Mouse (Mus musculus) heart, adult 2 months (tissue): ENCODE data around the gene Ccp110. TPM values are rescaled to one million over a fixed set of nuclear protein-coding genes. Genes with fewer than 3 reads are reported as not detected.

Source experiments
- DNase-seq, 2 experiments: peaks; one replicate each; pipeline ENCODE4 v3.0.0; 2021
- H3K27ac ChIP-seq: fragments of 200-600 bp; 2 replicates; pipeline ENCODE4 v1.8.1; 2022
- H3K27me3 ChIP-seq: fragments of 200-500 bp; 2 replicates; pipeline ENCODE4 v1.6.1; 2012; ENCODE audit warnings: mild to moderate bottlenecking, low read length, inconsistent platforms, mixed read lengths; ENCODE audit not compliant: control insufficient read depth, insufficient read depth
- H3K36me3 ChIP-seq: fragments of 200-500 bp; 2 replicates; pipeline ENCODE4 v1.6.1; 2012; ENCODE audit warnings: low read length, inconsistent platforms; ENCODE audit not compliant: control insufficient read depth, insufficient read depth
- H3K4me1 ChIP-seq: fragments of 200-500 bp; 2 replicates; pipeline ENCODE4 v1.6.1; 2011; ENCODE audit warnings: low read length; ENCODE audit not compliant: control insufficient read depth, insufficient read depth
- H3K4me3 ChIP-seq: fragments of 200-600 bp; 2 replicates; pipeline ENCODE4 v1.8.1; 2022
- H3K79me2 ChIP-seq: fragments of 200-500 bp; replicated peaks from 2 replicates; pipeline ENCODE4 v1.6.1; 2012; ENCODE audit warnings: mild to moderate bottlenecking, inconsistent platforms, low read length, moderate library complexity, mixed read lengths; ENCODE audit not compliant: control insufficient read depth, insufficient read depth
- H3K9ac ChIP-seq: fragments of 200-500 bp; 2 replicates; pipeline ENCODE4 v1.6.1; 2012; ENCODE audit warnings: low read depth, mild to moderate bottlenecking, control low read depth, inconsistent platforms, low read length, mixed read lengths
- CTCF ChIP-seq: fragments of 200-600 bp; IDR thresholded peaks from 2 replicates; pipeline ENCODE4 v1.8.1; 2022; ENCODE audit warnings: antibody characterized with exemption, mild to moderate bottlenecking, moderate library complexity
- EP300 ChIP-seq: fragments of 200-500 bp; IDR thresholded peaks from 2 replicates; pipeline ENCODE4 v1.6.1; 2011; ENCODE audit warnings: low read depth, low read length, control low read depth; ENCODE audit not compliant: insufficient read depth
- POLR2A ChIP-seq: fragments of 200-500 bp; IDR thresholded peaks from 2 replicates; pipeline ENCODE4 v1.6.1; 2011; ENCODE audit warnings: mild to moderate bottlenecking, low read depth, low read length, control low read depth; ENCODE audit not compliant: insufficient read depth
- WGBS: fragments of 180-500 bp; shearing (Covaris S2); methylation state at CpG from one replicate; pipeline ENCODE4 v1.1.7; 2018; 5-methylcytosine and 5-hydroxymethylcytosine counted together
- intact Hi-C: fragments of 180-260 bp; cut with DNase I; formaldehyde crosslinking; loops from one replicate; pipeline ENCODE4 v1.15.1; 2025
- long read RNA-seq: library from polyadenylated mRNA; stranded (forward); transcript quantifications from one replicate; pipeline ENCODE4 v2.0.0, GENCODE M21; 2021
- polyA plus RNA-seq: library from polyadenylated mRNA; depleted of rRNA; stranded (reverse); fragments of >200 nt; gene quantifications from 2 replicates; pipeline ENCODE4 v1.2.3, GENCODE M21; 2012; rRNA removed
- total RNA-seq, 2 experiments: library from RNA; stranded (reverse); gene quantifications; 2 replicates each; pipeline ENCODE4 v1.2.3; 2021

The Ccp110 gene
- total RNA-seq (1 to 10 TPM; 1.5 to 1.6 TPM), polyA plus RNA-seq (1.4 and 2.0 TPM in 2 replicates)
- long read RNA-seq, partial matches to known transcripts = 1 of 1 reads
- long read RNA-seq, other reads (novel, unspliced or antisense) = 0 of 1 reads

DNA sequence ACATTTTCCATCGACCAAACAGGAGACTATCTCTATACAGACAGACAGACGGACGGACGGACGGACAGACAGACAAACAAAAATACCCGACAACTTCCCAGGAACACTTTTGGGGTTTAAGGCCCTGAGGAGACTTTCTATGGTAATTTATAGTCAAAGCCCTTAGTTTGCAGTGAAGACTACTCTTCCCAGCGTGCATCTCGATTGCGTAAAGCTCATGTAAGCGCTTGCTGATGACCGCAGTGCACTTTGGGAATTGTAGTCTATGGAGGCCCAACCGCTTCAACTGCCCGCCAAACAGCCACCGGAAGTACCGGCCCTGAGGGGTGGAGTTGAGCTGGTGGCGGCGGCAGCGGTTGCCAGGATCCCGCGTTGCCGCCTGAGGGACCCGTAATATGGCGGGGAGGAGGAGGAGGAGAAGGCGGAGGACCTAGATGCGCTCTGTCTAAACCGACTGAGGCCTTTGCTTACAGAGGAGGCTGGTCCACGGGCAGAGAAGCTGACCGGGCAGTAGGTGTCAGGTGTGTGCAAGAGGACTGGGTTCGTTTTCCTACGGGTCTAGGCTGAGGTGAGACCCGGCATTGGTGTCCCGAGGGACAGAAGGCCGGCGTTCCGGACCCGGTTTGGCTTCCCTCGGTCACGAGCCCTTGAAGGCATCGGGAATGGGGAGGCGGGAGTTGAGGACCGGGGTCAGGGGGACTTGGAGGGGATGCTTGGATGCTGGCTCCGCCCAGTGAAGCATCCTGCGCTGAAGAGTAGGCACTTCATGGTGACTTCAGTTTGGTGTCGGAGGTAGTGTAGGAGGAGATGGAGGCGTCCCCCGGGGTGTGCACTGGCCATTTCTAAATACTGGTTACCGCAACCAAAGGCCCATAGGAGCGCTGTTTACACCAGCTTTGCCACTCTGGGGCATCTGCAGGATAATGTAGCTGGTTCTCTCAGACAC, at the start of gene Ccp110:
Gene Ccp110 (plus strand): TSS at position 325 of the 946 bp plus-strand sequence.
- TF ChIP-seq CTCF = no peak
- peak; percentile 42; the same call in 1 of the 2 replicates for TF ChIP-seq POLR2A
- TF ChIP-seq EP300 = peak; percentile 73; the same call in 1 of the 2 replicates
- H3K4me3 ChIP-seq = peak within 1 kb of the TSS; percentile 91
- no peaks in the 10 kb centered on the region for H3K4me1 ChIP-seq
- H3K9ac ChIP-seq = peak within 1 kb of the TSS; percentile 64
- DNase-seq = peak; percentile 91 to 96
- intact Hi-C loops = loop anchor here (2.0 to 10.0 kb wide), 2 partner anchors 28 to 598 kb away; partner anchors contain the start of genes Rps15a and Vps35l
- no peaks in the 10 kb centered on the region for H3K27me3 ChIP-seq
- WGBS = 1% methylated on average over 48 of the region's 48 CpGs
- no peaks in the 10 kb centered on the region for H3K36me3 ChIP-seq
- no peaks in the 10 kb centered on the region for H3K79me2 ChIP-seq
- H3K27ac ChIP-seq = peak within 1 kb of the TSS; percentile 38

DNA sequence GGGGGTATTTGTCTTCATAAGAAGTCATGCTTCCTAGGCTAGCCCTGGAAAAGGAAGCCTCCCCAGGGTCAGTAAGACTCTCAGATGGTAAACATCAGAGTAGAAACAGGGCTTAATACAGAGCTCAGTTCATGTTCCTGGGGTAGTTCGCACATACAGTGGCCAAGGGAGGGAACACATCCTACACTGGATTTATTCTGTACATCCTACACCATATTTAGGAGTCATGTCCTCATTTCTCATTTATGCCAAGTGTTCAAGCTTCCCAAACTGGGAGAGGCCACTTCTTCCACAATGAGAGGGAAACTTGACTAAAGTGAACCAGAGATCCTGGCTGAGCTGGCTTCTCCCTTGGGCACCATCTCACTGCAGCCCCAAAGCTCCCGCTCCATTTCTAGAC, 44.6 kb upstream of the Ccp110 start:
- no peak for DNase-seq
- TF ChIP-seq CTCF (no peak), EP300 (no peak), POLR2A (no peak)
- H3K36me3 ChIP-seq = no peaks in the 10 kb centered on the region
- H3K4me3 ChIP-seq = no peak overlapping the region
- H3K9ac ChIP-seq = no peak overlapping the region
- 81% methylated on average over 2 of the region's 2 CpGs for WGBS
- peaks cover 3% of the 10 kb centered on the region for H3K27me3 ChIP-seq
- intact Hi-C loops = no loop called here
- no peaks in the 10 kb centered on the region for H3K4me1 ChIP-seq
- H3K79me2 ChIP-seq = no peaks in the 10 kb centered on the region
- no peak overlapping the region for H3K27ac ChIP-seq

DNA sequence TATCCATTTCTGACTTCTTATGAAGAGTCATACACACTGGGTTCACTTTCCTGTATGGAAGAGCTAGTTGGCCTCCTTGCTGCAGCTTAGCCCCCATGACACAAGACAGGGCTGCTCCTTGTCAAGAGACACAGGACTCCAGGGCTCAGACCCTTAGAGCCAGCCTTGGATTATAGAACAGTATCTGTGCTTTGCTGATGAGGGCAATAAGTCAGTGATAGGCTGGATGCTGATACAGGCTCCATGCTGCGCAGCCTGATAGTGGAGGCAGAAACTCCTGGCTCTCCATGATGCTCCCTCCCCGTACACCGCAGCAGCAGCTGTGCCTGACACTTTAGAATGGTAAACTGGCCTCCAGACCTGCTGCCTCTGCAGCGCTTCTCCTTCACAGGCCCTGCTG, 42.2 kb upstream of the Ccp110 start:
- TF ChIP-seq EP300 = no peak
- no peak for TF ChIP-seq POLR2A
- no peak for TF ChIP-seq CTCF
- H3K79me2 ChIP-seq = no peaks in the 10 kb centered on the region
- no peak overlapping the region for H3K27ac ChIP-seq
- H3K27me3 ChIP-seq = peaks cover 3% of the 10 kb centered on the region
- DNase-seq = no peak
- no peaks in the 10 kb centered on the region for H3K4me1 ChIP-seq
- WGBS = 62% methylated on average over 4 of the region's 4 CpGs
- no peak overlapping the region for H3K9ac ChIP-seq
- intact Hi-C loops = no loop called here
- no peaks in the 10 kb centered on the region for H3K36me3 ChIP-seq
- no peak overlapping the region for H3K4me3 ChIP-seq

DNA sequence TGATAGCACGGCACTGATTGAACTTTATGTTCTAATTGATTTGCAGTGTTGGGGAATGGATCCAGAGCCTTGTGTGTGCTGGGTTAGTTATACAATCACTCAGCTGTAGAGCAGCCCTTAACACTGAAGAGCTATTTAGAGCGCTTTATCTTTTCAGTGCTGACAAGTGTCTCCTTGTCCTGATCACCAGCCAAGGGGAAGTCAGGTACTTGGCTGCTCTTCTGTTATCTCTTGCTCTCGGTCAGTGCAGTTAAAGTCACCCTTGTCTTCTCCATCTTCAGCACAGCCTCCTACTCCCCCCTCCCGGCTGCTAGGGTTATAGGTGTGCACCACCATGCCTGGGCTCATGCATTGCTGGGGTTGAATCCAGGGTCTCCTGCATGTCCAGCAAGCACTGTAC, 35.5 kb upstream of the Ccp110 start:
- Histone ChIP-seq H3K79me2 (no peaks in the 10 kb centered on the region), H3K4me3 (no peak overlapping the region), H3K27me3 (no peaks in the 10 kb centered on the region), H3K4me1 (no peaks in the 10 kb centered on the region), H3K27ac (no peak overlapping the region), H3K9ac (no peak overlapping the region), H3K36me3 (no peaks in the 10 kb centered on the region)
- DNase-seq = peak in 1 of 2 experiments; percentile 51
- 0 out of 2 replicates have a peak, but pooled peaks have one; percentile 44 for TF ChIP-seq EP300
- TF ChIP-seq POLR2A = no peak
- intact Hi-C loops = no loop called here
- 52% methylated on average over 4 of the region's 4 CpGs for WGBS

DNA sequence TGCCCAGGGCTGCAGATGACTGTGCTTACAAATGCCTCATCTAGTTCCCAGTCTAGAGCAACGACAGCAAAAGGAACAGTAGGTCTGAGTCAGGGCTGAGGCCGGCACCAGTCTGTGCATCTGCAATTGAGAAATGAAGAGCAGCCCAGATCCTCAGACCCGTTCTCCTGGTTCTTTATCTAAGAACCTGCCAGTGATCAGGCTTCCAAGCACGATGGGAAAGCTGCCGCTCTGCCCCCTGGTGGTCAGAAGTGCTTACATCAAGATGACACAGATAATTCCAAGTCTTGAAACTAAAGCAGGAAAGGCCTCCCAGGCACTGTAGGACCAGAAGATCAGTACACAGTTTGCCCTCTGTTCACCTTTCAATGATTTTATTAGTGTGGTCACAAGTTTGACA, 24.2 kb upstream of the Ccp110 start:
- 32% methylated on average over 5 of the region's 5 CpGs for WGBS
- intact Hi-C loops = loop anchor here (1.0 to 5.0 kb wide), 2 partner anchors 93 to 241 kb away; partner anchors contain the start of gene Syt17
- H3K27me3 ChIP-seq = no peaks in the 10 kb centered on the region
- TF ChIP-seq POLR2A = no peak
- TF ChIP-seq EP300 = no peak
- TF ChIP-seq CTCF = peak; percentile 89
- H3K4me1 ChIP-seq = no peaks in the 10 kb centered on the region
- no peak overlapping the region for H3K9ac ChIP-seq
- H3K27ac ChIP-seq = no peak overlapping the region
- no peak overlapping the region for H3K4me3 ChIP-seq
- no peaks in the 10 kb centered on the region for H3K36me3 ChIP-seq
- H3K79me2 ChIP-seq = no peaks in the 10 kb centered on the region
- DNase-seq = peak; percentile 53 to 71

DNA sequence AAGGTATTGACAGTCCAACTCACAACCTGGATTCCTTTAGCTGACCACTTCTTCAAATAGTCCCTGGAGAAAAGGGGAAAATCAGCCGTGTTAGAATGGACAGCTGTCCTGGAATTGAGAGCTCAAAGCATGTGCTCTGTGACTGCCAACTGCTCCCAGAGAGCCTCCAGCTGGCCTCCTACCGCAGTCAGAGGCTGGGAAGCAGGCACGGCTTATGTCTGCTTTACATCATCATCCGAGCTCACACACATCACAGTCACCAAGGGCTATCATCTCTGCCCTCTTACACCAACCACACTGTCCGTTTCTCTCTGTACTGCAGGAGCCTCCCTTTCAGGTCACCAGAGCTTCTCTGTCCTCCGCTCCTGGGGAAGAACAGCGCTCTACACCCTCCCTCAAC, 23.3 kb upstream of the Ccp110 start:
- TF ChIP-seq POLR2A = no peak
- no peak for TF ChIP-seq CTCF
- no peak for TF ChIP-seq EP300
- H3K4me3 ChIP-seq = no peak overlapping the region
- H3K4me1 ChIP-seq = no peaks in the 10 kb centered on the region
- intact Hi-C loops = loop anchor here (5.0 kb wide), 1 partner anchor 242 kb away; the partner anchor contains the start of gene Syt17
- DNase-seq = no peak
- no peak overlapping the region for H3K27ac ChIP-seq
- H3K79me2 ChIP-seq = no peaks in the 10 kb centered on the region
- no peaks in the 10 kb centered on the region for H3K36me3 ChIP-seq
- no peaks in the 10 kb centered on the region for H3K27me3 ChIP-seq
- H3K9ac ChIP-seq = no peak overlapping the region
- WGBS = 83% methylated on average over 7 of the region's 7 CpGs
